Mouse (Mus musculus): ENCODE data around the gene Fam43b.

GRCm38 (mm10) chr4:138418340-138418957, 22.1 kb upstream of the Fam43b start:
- TF ChIP-seq CTCF (IDR thresholded peaks at IDR 0.05; ENCODE audit: low read depth): no peak
- no peak for TF ChIP-seq EP300 (IDR thresholded peaks at IDR 0.05; ENCODE audit: low read depth)
